Mouse (Mus musculus): Measurements from ENCODE around the gene Prss42. TPM values are rescaled to one million over a fixed set of nuclear protein-coding genes. Genes with fewer than 3 reads are reported as not detected.

Prss42 gene
- total and polyA plus RNA-seq, 3 experiments: not detected

GRCm38 (mm10) chr9:110800834-110801479 is 3.0 kb downstream of the Prss42 start:
- H3K27ac ChIP-seq (ENCODE audit: control insufficient read depth, low read depth, low read length): no peak overlapping the region
- H3K4me1 ChIP-seq (ENCODE audit: control insufficient read depth in 1 of 2, insufficient read depth in 2 of 2, low read length in 2 of 2): no peaks in the 10 kb centered on the region; a peak in 2 of 4 replicates
- no peak overlapping the region for H3K4me3 ChIP-seq (ENCODE audit: control insufficient read depth in 1 of 2, insufficient read depth in 1 of 2, low read depth in 2 of 2, low read length in 2 of 2)
- no peaks in the 10 kb centered on the region for H3K27me3 ChIP-seq (ENCODE audit: control insufficient read depth in 1 of 2, insufficient read depth in 2 of 2, low read length in 2 of 2)
- TF ChIP-seq KAT2A (conservative IDR thresholded peaks at IDR 0.05; ENCODE audit: low read depth, low read length): no peak
- no peak for TF ChIP-seq POLR2AphosphoS2 (IDR thresholded peaks at IDR 0.05; ENCODE audit: low read length)
- TF ChIP-seq NRF1 (IDR thresholded peaks at IDR 0.05; ENCODE audit: insufficient read depth, low read depth, low read length, poor library complexity, severe bottlenecking): no peak
- no peak for TF ChIP-seq TBP (IDR thresholded peaks at IDR 0.05; ENCODE audit: low read depth, low read length)
- TF ChIP-seq RCOR1 (IDR thresholded peaks at IDR 0.05; ENCODE audit: low read depth, low read length): no peak
- no peak for TF ChIP-seq GABPA (IDR thresholded peaks at IDR 0.05; ENCODE audit: low read depth, low read length)
- TF ChIP-seq RAD21 (IDR thresholded peaks at IDR 0.05; ENCODE audit: low read depth, low read length): no peak
- TF ChIP-seq USF1 (IDR thresholded peaks at IDR 0.05; ENCODE audit: low read depth, low read length): no peak
- TF ChIP-seq ZKSCAN1 (IDR thresholded peaks at IDR 0.05; ENCODE audit: low read depth, low read length): no peak
- no peak for TF ChIP-seq MAFK (IDR thresholded peaks at IDR 0.05; ENCODE audit: borderline replicate concordance, low read depth, low read length)
- DNase-seq (ENCODE audit: low read depth, low spot score): no peak
- H3K79me2 ChIP-seq (ENCODE audit: control insufficient read depth, insufficient read depth, low read length, poor library complexity): no peaks in the 10 kb centered on the region
- H3K36me3 ChIP-seq (ENCODE audit: control insufficient read depth in 1 of 2, insufficient read depth in 2 of 2, low read length in 2 of 2): no peaks in the 10 kb centered on the region
- no peaks in the 10 kb centered on the region for H3K9me3 ChIP-seq (replicated peaks; ENCODE audit: insufficient read depth, low read length)
- no peak overlapping the region for H3K9ac ChIP-seq (ENCODE audit: control insufficient read depth, low read depth, low read length, poor library complexity, severe bottlenecking)

GRCm38 (mm10) chr9:110803294-110803693 is 5.3 kb downstream of the Prss42 start:
- H3K36me3 ChIP-seq (ENCODE audit: control insufficient read depth in 1 of 2, insufficient read depth in 2 of 2, low read length in 2 of 2): no peaks in the 10 kb centered on the region
- peak; percentile 21 for DNase-seq (ENCODE audit: low read depth, low spot score)
- no peak overlapping the region for H3K27ac ChIP-seq (ENCODE audit: control insufficient read depth, low read depth, low read length)
- peak overlapping the region; percentile 3 to 57; a peak in 2 of 4 replicates for H3K4me3 ChIP-seq (ENCODE audit: control insufficient read depth in 1 of 2, insufficient read depth in 1 of 2, low read depth in 2 of 2, low read length in 2 of 2)
- H3K27me3 ChIP-seq (ENCODE audit: control insufficient read depth in 1 of 2, insufficient read depth in 2 of 2, low read length in 2 of 2): no peaks in the 10 kb centered on the region
- no peaks in the 10 kb centered on the region for H3K79me2 ChIP-seq (ENCODE audit: control insufficient read depth, insufficient read depth, low read length, poor library complexity)
- no peaks in the 10 kb centered on the region for H3K9me3 ChIP-seq (replicated peaks; ENCODE audit: insufficient read depth, low read length)
- TF ChIP-seq RCOR1 (IDR thresholded peaks at IDR 0.05; ENCODE audit: low read depth, low read length) (no peak), NELFE (IDR thresholded peaks at IDR 0.05; ENCODE audit: low read depth, low read length) (no peak), MEF2A (IDR thresholded peaks at IDR 0.05; ENCODE audit: extremely low read depth, insufficient replicate concordance, low read depth, low read length, poor library complexity, severe bottlenecking) (no peak), SIN3A (IDR thresholded peaks at IDR 0.05; ENCODE audit: low read length) (no peak), GATA1 (IDR thresholded peaks at IDR 0.05; ENCODE audit: low read depth, low read length) (no peak), MYC (IDR thresholded peaks at IDR 0.05; ENCODE audit: low read depth, low read length) (no peak), E2F4 (IDR thresholded peaks at IDR 0.05; ENCODE audit: borderline replicate concordance, low read depth, low read length) (no peak), SMC3 (IDR thresholded peaks at IDR 0.05; ENCODE audit: low read depth, low read length) (no peak), POLR2AphosphoS2 (IDR thresholded peaks at IDR 0.05; ENCODE audit: low read length) (no peak), CHD2 (IDR thresholded peaks at IDR 0.05; ENCODE audit: low read length) (no peak), ETS1 (IDR thresholded peaks at IDR 0.05; ENCODE audit: low read depth, low read length) (no peak), ZKSCAN1 (IDR thresholded peaks at IDR 0.05; ENCODE audit: low read depth, low read length) (no peak), HCFC1 (IDR thresholded peaks at IDR 0.05; ENCODE audit: low read depth, low read length) (no peak), ZNF384 (IDR thresholded peaks at IDR 0.05; ENCODE audit: low read depth, low read length) (no peak), BHLHE40 (IDR thresholded peaks at IDR 0.05; ENCODE audit: borderline replicate concordance, low read depth, low read length) (no peak)
- no peaks in the 10 kb centered on the region; a peak in 2 of 4 replicates for H3K4me1 ChIP-seq (ENCODE audit: control insufficient read depth in 1 of 2, insufficient read depth in 2 of 2, low read length in 2 of 2)
- no peak overlapping the region for H3K9ac ChIP-seq (ENCODE audit: control insufficient read depth, low read depth, low read length, poor library complexity, severe bottlenecking)
